Mouse (Mus musculus): ENCODE data around the gene Chchd10.
A peak's percentile ranks its signal among the peaks of the same experiment; 100 is the strongest.

Chchd10 gene

GRCm38 (mm10) chr10:75951424-75952050 is 18.6 kb downstream of the Chchd10 start:
- peak; percentile 66 for DNase-seq

GRCm38 (mm10) chr10:75954381-75954811 is 21.5 kb downstream of the Chchd10 start, which contains the start of gene Gm5134:
Gm5134 (plus strand) TSS chr10:75954514.
- DNase-seq = no peak

DNA sequence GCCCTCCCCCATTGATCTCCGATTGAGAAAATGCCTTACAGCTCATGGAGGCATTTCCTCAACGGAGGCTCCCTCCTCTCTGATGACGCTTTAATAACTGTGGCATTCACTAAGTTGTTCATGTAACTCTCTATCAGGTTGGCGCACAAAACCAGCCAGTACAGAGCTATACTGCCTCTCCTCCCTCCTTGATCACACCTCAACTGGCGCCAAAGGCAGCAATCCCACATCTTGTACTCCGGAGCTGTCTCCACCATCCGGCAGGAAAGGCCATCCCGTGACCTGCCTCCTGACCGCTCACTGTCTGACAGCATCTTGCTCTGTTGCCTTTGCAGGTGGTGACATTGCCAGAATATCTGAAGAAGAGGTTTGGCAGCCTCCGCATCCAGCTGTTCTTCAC is 40.9 kb downstream of the Chchd10 start:
- no peak for DNase-seq

GRCm38 (mm10) chr10:75975216-75975615 is 42.3 kb downstream of the Chchd10 start:
- DNase-seq = peak; percentile 12

DNA sequence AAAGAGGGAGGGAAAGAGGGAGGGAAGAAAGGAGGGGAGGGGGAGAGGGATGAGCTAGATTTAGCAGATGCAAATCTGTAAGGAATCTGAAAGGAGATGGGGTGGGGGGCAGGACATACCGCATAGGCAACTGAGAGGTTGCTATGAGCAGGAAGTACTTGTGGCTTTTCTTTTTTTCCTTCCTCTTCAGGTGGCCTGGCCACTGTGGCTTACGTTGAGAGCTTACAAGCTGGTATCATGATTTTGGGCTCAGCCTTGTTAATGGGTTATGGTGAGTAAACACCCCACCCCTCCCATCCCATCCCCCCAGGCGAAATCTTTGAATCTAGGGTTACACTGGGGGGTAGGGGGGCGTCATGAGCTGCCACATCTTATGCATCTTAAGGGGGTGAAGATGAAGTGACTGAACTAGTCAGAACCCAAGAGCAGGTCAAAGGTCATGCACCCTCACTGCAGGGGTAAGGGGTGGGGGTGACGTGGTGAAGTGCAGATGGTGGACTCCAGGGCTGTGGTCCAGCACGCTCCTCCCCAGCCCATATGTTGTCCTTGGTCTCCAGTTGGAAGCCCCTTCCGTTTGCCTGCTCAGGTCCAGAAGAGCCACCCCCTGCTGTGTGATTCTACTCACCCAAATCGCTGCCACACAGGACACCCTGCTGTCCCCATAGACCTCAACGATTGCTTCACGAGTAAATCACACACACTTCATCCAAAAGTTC is 45.3 kb downstream of the Chchd10 start:
- DNase-seq = no peak

DNA sequence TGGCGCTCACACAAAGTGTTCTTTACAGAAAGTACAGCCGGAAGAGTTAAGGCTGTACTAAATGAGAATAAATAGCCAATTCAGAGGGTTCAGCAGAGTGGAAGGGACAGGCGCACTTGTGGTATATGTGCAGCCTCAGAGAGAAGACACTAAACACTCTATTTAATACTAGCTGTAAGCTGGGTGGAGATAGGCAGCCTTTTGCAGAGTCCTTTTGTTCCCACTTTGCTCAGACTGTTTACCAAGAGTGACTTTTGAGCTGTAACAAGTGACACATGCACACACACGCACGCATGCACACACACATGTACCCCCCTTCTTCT is 45.9 kb downstream of the Chchd10 start:
- no peak for DNase-seq

GRCm38 (mm10) chr10:75979432-75979831 is 46.5 kb downstream of the Chchd10 start:
- DNase-seq = no peak

All from kidney, adult 18-20 months (tissue).